Mouse (Mus musculus) embryonic facial prominence, embryonic 10.5 days (tissue): ENCODE data around the gene E030018B13Rik. TPM values are rescaled to one million over a fixed set of nuclear protein-coding genes. Genes with fewer than 3 reads are reported as not detected.

ENCODE experiments used
- DNase-seq: peaks from one replicate; pipeline ENCODE4 v3.0.0-alpha.2; 2017; ENCODE audit warnings: low spot score
- H3K27ac ChIP-seq: fragments of 300-500 bp; sonication (generic); replicated peaks from 2 replicates; pipeline ENCODE4 v1.5.1; 2016; ENCODE audit warnings: mild to moderate bottlenecking
- H3K27me3 ChIP-seq: fragments of 300-500 bp; sonication (generic); replicated peaks from 2 replicates; pipeline ENCODE4 v1.6.1; 2016; ENCODE audit warnings: low read depth, mild to moderate bottlenecking; ENCODE audit not compliant: poor library complexity, severe bottlenecking
- H3K36me3 ChIP-seq: fragments of 300-500 bp; sonication (generic); replicated peaks from 2 replicates; pipeline ENCODE4 v1.6.1; 2016; ENCODE audit warnings: mild to moderate bottlenecking, moderate library complexity
- H3K4me1 ChIP-seq: fragments of 300-500 bp; sonication (generic); 2 replicates; pipeline ENCODE4 v1.6.1; 2016
- H3K4me3 ChIP-seq: fragments of 300-500 bp; sonication (generic); 2 replicates; pipeline ENCODE4 v1.5.1; 2016; ENCODE audit warnings: mild to moderate bottlenecking, moderate library complexity
- H3K9me3 ChIP-seq: fragments of 300-500 bp; sonication (generic); 2 replicates; pipeline ENCODE4 v1.6.1; 2016; ENCODE audit warnings: mild to moderate bottlenecking
- WGBS: fragments of 180-500 bp; shearing (Covaris S2); methylation state at CpG from one replicate; pipeline ENCODE4 v1.1.7; 2016; 5-methylcytosine and 5-hydroxymethylcytosine counted together
- polyA plus RNA-seq: library from polyadenylated mRNA; unstranded; fragments of >200 nt; fragmentation: Nextera tagmentation; extraction: Ambion mirVana; gene quantifications from 2 replicates; pipeline ENCODE4 v1.2.1, GENCODE M21; 2016

The E030018B13Rik gene
- polyA plus RNA-seq, 1 experiment from 2014 or later, result not detected

DNA sequence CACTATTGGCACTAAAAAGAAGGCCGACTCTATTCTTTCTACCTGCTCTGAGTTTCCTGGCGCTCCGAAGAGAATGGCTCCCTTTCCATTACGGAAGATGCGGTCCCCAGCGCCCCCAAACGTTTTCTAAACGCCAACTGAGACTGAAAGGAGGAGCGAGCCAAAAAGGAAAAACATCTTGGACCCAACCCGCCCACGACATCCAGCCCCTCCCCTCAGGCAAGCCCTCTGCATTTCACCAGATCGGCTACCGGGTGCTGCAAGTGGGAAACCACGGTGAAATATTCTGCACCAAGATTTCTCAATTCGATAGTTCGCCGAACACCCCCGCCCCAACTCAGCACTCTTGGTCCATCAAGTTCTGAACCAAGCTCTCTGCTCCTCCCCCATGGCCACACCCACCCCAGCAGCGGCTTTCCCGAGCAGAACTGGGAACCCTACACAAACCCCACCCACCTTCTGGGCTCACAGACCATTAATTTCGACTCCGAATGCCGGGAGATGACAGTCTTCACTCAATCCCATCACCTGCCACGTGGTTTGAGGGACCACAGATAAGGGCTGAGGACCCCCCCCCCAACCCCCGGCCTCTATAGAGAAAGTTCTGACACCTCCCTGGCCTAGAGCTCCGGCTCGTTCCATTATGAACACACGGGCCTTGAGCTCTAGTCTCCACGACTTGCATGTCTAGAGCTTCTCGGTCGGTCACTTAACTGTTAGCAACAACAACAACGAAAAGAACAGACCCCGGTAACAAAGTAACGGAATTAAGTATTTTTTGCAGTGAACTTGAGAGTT, 19.7 kb downstream of the E030018B13Rik start:
- DNase-seq, result peak; percentile 69
- Histone ChIP-seq H3K4me3 (peak overlapping the region; percentile 76), H3K27ac (peak overlapping the region; percentile 40; the same call in 1 of the 2 replicates), H3K9me3 (no peaks in the 10 kb centered on the region), H3K36me3 (no peaks in the 10 kb centered on the region), H3K4me1 (peaks cover 50% of the 10 kb centered on the region), H3K27me3 (peaks cover 12% of the 10 kb centered on the region)
- under 1% methylated on average over 34 of the region's 34 CpGs for WGBS

- Histone ChIP-seq H3K36me3 (no peaks in the 10 kb centered on the region), H3K27ac (peak overlapping the region; percentile 94), H3K9me3 (no peaks in the 10 kb centered on the region), H3K27me3 (peaks cover 17% of the 10 kb centered on the region), H3K4me3 (peak overlapping the region; percentile 76), H3K4me1 (peaks cover 50% of the 10 kb centered on the region)
- under 1% methylated on average over 11 of the region's 11 CpGs for WGBS
- no peak for DNase-seq
Observed at GRCm38 (mm10) chr7:63936986-63937235, 20.3 kb downstream of the E030018B13Rik start.

DNA sequence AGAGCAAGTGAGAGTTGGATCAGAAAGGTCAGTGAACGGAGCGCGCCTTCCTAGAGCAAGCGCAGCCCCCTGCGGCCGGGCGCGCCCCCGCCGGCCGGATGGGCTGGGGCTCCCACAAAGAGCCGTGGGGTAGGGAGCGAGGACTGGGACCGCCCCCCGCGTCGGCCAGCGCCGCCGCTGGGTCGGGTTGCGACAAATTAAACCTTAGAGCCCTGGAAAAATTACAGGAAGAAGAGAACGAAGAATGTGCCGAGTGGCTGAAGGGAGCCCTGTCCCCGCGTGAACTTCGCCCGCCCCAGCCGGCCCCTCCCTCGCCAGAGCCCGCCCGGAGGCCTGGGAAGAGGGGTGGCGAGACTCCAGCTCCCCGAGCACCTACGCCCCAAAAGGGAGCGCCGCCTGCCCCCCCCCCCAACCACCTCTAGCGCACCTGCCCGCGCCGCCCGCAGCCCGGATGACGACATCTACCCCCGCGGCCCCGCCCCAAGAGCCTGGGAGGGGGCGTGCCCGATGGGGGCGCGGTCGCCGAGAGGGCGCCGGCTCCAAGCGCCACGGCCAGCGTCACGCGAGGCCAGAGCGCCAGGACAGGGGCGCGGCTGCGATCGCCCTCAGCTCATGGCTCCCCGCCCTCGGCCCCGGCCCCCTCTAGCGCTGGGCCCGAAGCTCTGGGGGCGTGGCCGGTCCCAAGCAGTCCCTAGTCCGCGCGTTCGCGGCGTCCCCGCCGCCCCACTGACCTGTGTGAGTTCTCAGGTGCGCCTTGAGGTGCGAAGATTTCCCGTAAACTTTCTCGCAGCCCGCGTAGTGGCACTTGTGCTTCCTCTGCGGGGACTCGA, 20.8 kb downstream of the E030018B13Rik start:
- DNase-seq, result peak; percentile 84
- H3K27ac ChIP-seq, result peak overlapping the region; percentile 94
- WGBS, result under 1% methylated on average over 86 of the region's 88 CpGs
- peaks cover 17% of the 10 kb centered on the region for H3K27me3 ChIP-seq
- H3K4me1 ChIP-seq, result peaks cover 50% of the 10 kb centered on the region
- peak overlapping the region; percentile 76 for H3K4me3 ChIP-seq
- no peaks in the 10 kb centered on the region for H3K9me3 ChIP-seq
- no peaks in the 10 kb centered on the region for H3K36me3 ChIP-seq

GRCm38 (mm10) chr7:63938066-63938913, 21.6 kb downstream of the E030018B13Rik start:
- Histone ChIP-seq H3K27ac (peak overlapping the region; percentile 94), H3K36me3 (no peaks in the 10 kb centered on the region), H3K4me1 (peaks cover 50% of the 10 kb centered on the region), H3K9me3 (no peaks in the 10 kb centered on the region), H3K27me3 (peaks cover 17% of the 10 kb centered on the region), H3K4me3 (peak overlapping the region; percentile 76)
- under 1% methylated on average over 121 of the region's 121 CpGs for WGBS
- DNase-seq, result no peak

GRCm38 (mm10) chr7:63938914-63939396, 22.3 kb downstream of the E030018B13Rik start, which contains the start of gene Klf13:
TSS of gene Klf13 (minus strand) at chr7:63938915.
- under 1% methylated on average over 50 of the region's 50 CpGs for WGBS
- peaks cover 50% of the 10 kb centered on the region for H3K4me1 ChIP-seq
- H3K36me3 ChIP-seq, result no peaks in the 10 kb centered on the region
- peak within 1 kb of the TSS; percentile 94 for H3K27ac ChIP-seq
- no peaks in the 10 kb centered on the region for H3K9me3 ChIP-seq
- peak within 1 kb of the TSS; percentile 76 for H3K4me3 ChIP-seq
- DNase-seq, result peak; percentile 99
- H3K27me3 ChIP-seq, result peaks cover 17% of the 10 kb centered on the region

DNA sequence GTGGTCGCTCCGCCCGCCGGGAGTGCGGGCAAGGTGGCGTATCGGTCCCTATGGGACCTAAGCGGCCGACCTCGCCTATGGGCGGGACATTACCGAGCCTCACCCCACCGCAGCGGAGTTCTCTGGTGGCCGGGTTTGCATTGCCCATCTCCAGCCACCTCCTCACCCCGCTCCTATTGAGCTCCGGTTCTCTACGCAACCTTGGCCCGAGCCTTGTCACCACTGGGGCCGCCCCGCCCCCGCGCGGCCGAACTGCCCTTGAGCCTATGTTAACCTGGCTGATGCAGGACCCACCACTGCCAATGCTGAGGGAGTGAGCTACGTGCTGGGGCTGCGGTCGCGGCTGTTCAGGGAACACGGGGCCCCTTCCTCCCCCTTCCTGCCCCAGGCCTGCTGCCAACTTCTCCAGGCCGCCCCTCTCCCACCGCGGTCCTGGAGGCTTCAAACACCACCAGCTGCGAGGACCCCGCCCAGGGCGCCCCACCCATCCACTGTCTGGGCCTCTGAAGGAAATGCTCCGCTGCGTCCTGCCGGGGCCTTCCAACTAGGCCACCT, 22.8 kb downstream of the E030018B13Rik start:
- WGBS, result under 1% methylated on average over 39 of the region's 39 CpGs
- peak overlapping the region; percentile 76 for H3K4me3 ChIP-seq
- H3K9me3 ChIP-seq, result no peaks in the 10 kb centered on the region
- DNase-seq, result peak; percentile 76
- peak overlapping the region; percentile 94 for H3K27ac ChIP-seq
- H3K36me3 ChIP-seq, result no peaks in the 10 kb centered on the region
- peaks cover 17% of the 10 kb centered on the region for H3K27me3 ChIP-seq
- H3K4me1 ChIP-seq, result peaks cover 48% of the 10 kb centered on the region

DNA sequence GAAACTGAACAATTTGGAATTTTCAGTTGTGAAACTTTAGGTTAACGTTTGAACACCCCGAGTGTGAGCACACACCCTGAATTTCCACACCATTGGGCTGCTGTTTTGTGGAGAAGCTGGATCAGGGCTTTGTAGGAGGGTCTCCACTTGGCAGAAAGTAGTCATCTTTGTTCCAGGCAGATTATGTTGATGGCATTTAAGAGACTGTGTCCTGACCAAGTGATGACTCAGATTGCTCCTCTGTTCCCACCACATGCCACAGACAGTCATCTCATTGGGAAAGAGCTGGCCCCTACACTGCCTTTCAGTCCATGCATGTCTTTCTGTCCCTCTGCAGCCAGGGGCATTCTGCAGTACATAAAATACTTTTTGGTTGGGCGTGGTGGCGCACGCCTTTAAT, 23.7 kb downstream of the E030018B13Rik start:
- H3K4me1 ChIP-seq, result peaks cover 40% of the 10 kb centered on the region
- WGBS, result 88% methylated on average over 5 of the region's 5 CpGs
- no peaks in the 10 kb centered on the region for H3K9me3 ChIP-seq
- H3K36me3 ChIP-seq, result no peaks in the 10 kb centered on the region
- H3K27me3 ChIP-seq, result peaks cover 17% of the 10 kb centered on the region
- no peak overlapping the region for H3K4me3 ChIP-seq
- DNase-seq, result no peak
- H3K27ac ChIP-seq, result no peak overlapping the region

DNA sequence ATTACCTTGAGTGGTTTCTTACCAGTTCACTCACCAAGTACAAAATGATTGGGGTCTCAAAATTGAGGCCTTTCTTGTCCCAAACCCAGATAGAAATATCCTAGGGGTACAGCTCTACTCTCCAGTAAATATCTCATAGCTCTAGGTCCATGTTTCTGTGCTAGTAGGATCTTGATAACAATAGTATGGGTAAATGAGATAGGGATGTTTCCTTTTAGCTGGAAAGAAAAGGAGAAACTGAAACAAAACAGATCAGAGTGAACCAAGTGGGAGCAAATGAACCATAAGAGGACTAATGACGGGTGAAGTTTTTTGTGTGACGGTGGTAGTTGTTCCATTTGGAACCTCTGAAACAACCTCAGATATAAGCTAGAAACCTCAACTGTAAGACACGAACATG, 24.4 kb downstream of the E030018B13Rik start:
- H3K36me3 ChIP-seq, result no peaks in the 10 kb centered on the region
- no peak for DNase-seq

DNA sequence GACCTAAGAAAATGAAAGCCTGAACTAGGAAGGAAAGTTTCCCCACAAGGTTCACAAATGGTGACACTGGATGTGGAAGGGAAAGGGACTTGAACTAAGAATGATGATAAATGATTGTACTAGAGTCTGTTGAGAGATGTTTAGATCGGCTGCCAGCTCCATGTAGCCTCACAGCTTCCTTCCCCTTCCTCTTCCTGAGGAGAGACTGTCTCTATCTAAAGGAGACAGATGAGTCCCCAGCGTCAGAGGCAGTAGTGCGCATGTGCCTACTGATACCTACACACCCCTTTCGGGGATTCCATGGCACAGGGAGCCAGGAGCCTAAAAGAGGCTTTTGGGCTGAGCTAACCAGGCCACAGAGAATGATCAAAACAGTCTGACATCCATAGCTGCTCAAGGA, 24.8 kb downstream of the E030018B13Rik start:
- Histone ChIP-seq H3K27ac (no peak overlapping the region), H3K4me1 (peaks cover 28% of the 10 kb centered on the region), H3K9me3 (no peaks in the 10 kb centered on the region), H3K4me3 (no peak overlapping the region), H3K27me3 (peaks cover 17% of the 10 kb centered on the region), H3K36me3 (no peaks in the 10 kb centered on the region)
- DNase-seq, result no peak
- 84% methylated on average over 4 of the region's 4 CpGs for WGBS

More for the DNA sequence above, 24.4 kb downstream of the E030018B13Rik start:
- peaks cover 17% of the 10 kb centered on the region for H3K27me3 ChIP-seq
- peaks cover 32% of the 10 kb centered on the region for H3K4me1 ChIP-seq
- 84% methylated on average over 3 of the region's 3 CpGs for WGBS
- H3K4me3 ChIP-seq, result no peak overlapping the region
- no peak overlapping the region for H3K27ac ChIP-seq
- H3K9me3 ChIP-seq, result no peaks in the 10 kb centered on the region

- no peak overlapping the region for H3K27ac ChIP-seq
- WGBS, result 65% methylated on average over 2 of the region's 2 CpGs
- H3K27me3 ChIP-seq, result peaks cover 17% of the 10 kb centered on the region
- H3K9me3 ChIP-seq, result no peaks in the 10 kb centered on the region
- H3K4me1 ChIP-seq, result peaks cover 16% of the 10 kb centered on the region
- H3K4me3 ChIP-seq, result no peak overlapping the region
- no peak for DNase-seq
- H3K36me3 ChIP-seq, result no peaks in the 10 kb centered on the region
Observed at GRCm38 (mm10) chr7:63943946-63944345, 27.3 kb downstream of the E030018B13Rik start.

- Histone ChIP-seq H3K4me3 (no peak overlapping the region), H3K9me3 (no peaks in the 10 kb centered on the region), H3K36me3 (no peaks in the 10 kb centered on the region), H3K27ac (no peak overlapping the region), H3K4me1 (peaks cover 14% of the 10 kb centered on the region; the same call in 1 of the 2 replicates), H3K27me3 (no peaks in the 10 kb centered on the region)
- no peak for DNase-seq
- WGBS, result 54% methylated on average over 11 of the region's 11 CpGs
Observed at GRCm38 (mm10) chr7:63947514-63948487, 31.1 kb downstream of the E030018B13Rik start.
